Mouse (Mus musculus) intestine, embryonic 16.5 days (tissue): Measurements from ENCODE around the gene Tomm40. TPM values are rescaled to one million over a fixed set of nuclear protein-coding genes. Genes with fewer than 3 reads are reported as not detected.
A peak's percentile ranks its signal among the peaks of the same experiment; 100 is the strongest.

Experiments
- ATAC-seq: fragments of 200-750 bp; cut with Nextera tagmentation; 2 replicates; pipeline ENCODE4 v1.8.0; 2017; ENCODE audit warnings: moderate TSS enrichment, moderate library complexity
- H3K27ac ChIP-seq: fragments of 300-500 bp; sonication (generic); 2 replicates; pipeline ENCODE4 v1.5.1; 2014; ENCODE audit warnings: mild to moderate bottlenecking, low read length
- H3K27me3 ChIP-seq: fragments of 300-500 bp; sonication (generic); replicated peaks from 2 replicates; pipeline ENCODE4 v1.6.1; 2014; ENCODE audit warnings: low read length, control low read depth, mixed read lengths; ENCODE audit not compliant: control insufficient read depth, insufficient read depth
- H3K36me3 ChIP-seq: fragments of 300-500 bp; sonication (generic); 2 replicates; pipeline ENCODE4 v1.6.1; 2014; ENCODE audit warnings: low read length, control low read depth; ENCODE audit not compliant: control insufficient read depth, insufficient read depth
- H3K4me1 ChIP-seq: fragments of 300-500 bp; sonication (generic); 2 replicates; pipeline ENCODE4 v1.6.1; 2014; ENCODE audit warnings: low read length, control low read depth, mixed read lengths; ENCODE audit not compliant: control insufficient read depth, insufficient read depth
- H3K4me2 ChIP-seq: fragments of 300-500 bp; sonication (generic); 2 replicates; pipeline ENCODE4 v1.6.1; 2014; ENCODE audit warnings: low read depth, low read length, control low read depth
- H3K4me3 ChIP-seq: fragments of 300-500 bp; sonication (generic); 2 replicates; pipeline ENCODE4 v1.5.1; 2014; ENCODE audit warnings: mild to moderate bottlenecking, low read length
- H3K9ac ChIP-seq: fragments of 300-500 bp; sonication (generic); 2 replicates; pipeline ENCODE4 v1.6.1; 2014; ENCODE audit warnings: low read depth, low read length
- H3K9me3 ChIP-seq: fragments of 300-500 bp; sonication (generic); 2 replicates; pipeline ENCODE4 v1.6.1; 2016; ENCODE audit warnings: low read length, control low read depth; ENCODE audit not compliant: control insufficient read depth
- WGBS: fragments of 180-500 bp; shearing (Covaris S2); extraction: QIAGEN DNeasy Blood & Tissue Kit; methylation state at CpG from one replicate; pipeline ENCODE4 v1.1.7; 2014; 5-methylcytosine and 5-hydroxymethylcytosine counted together
- polyA plus RNA-seq: library from polyadenylated mRNA; unstranded; fragments of >200 nt; fragmentation: Nextera tagmentation; extraction: Ambion mirVana; gene quantifications from 2 replicates; pipeline ENCODE4 v1.2.1, GENCODE M21; 2015

The Tomm40 gene
- polyA plus RNA-seq, result 143 and 157 TPM in 2 replicates

GRCm38 (mm10) chr7:19715239-19716054, at the start of gene Tomm40:
TSS of gene Tomm40 (minus strand) at chr7:19715438.
- no peaks in the 10 kb centered on the region for H3K27me3 ChIP-seq
- H3K9ac ChIP-seq, result peak within 1 kb of the TSS; percentile 98
- H3K27ac ChIP-seq, result peak within 1 kb of the TSS; percentile 84
- H3K4me1 ChIP-seq, result peaks cover 18% of the 10 kb centered on the region
- H3K4me3 ChIP-seq, result peak within 1 kb of the TSS; percentile 100
- H3K4me2 ChIP-seq, result peak within 1 kb of the TSS; percentile 71
- H3K36me3 ChIP-seq, result peaks cover 31% of the 10 kb centered on the region
- H3K9me3 ChIP-seq, result no peaks in the 10 kb centered on the region
- under 1% methylated on average over 58 of the region's 59 CpGs for WGBS
- ATAC-seq, result peak; percentile 99

- no peak overlapping the region for H3K4me2 ChIP-seq
- H3K4me1 ChIP-seq, result peaks cover 21% of the 10 kb centered on the region
- ATAC-seq, result no peak
- H3K9ac ChIP-seq, result no peak overlapping the region
- WGBS, result 83% methylated on average over 9 of the region's 9 CpGs
- H3K27ac ChIP-seq, result no peak overlapping the region
- peaks cover 6% of the 10 kb centered on the region for H3K36me3 ChIP-seq
- no peaks in the 10 kb centered on the region for H3K27me3 ChIP-seq
- H3K9me3 ChIP-seq, result no peaks in the 10 kb centered on the region
- no peak overlapping the region for H3K4me3 ChIP-seq
These were observed 49.3 kb upstream of the Tomm40 start for GRCm38 (mm10) chr7:19764581-19764980.

GRCm38 (mm10) chr7:19763829-19764477, 48.7 kb upstream of the Tomm40 start:
- H3K4me1 ChIP-seq, result peaks cover 14% of the 10 kb centered on the region
- H3K9ac ChIP-seq, result no peak overlapping the region
- no peak for ATAC-seq
- H3K4me3 ChIP-seq, result no peak overlapping the region
- H3K9me3 ChIP-seq, result no peaks in the 10 kb centered on the region
- peaks cover 6% of the 10 kb centered on the region for H3K36me3 ChIP-seq
- no peaks in the 10 kb centered on the region for H3K27me3 ChIP-seq
- 79% methylated on average over 13 of the region's 13 CpGs for WGBS
- no peak overlapping the region for H3K4me2 ChIP-seq
- H3K27ac ChIP-seq, result no peak overlapping the region

- 67% methylated on average over 11 of the region's 11 CpGs for WGBS
- no peak for ATAC-seq
- no peaks in the 10 kb centered on the region for H3K27me3 ChIP-seq
- no peak overlapping the region for H3K9ac ChIP-seq
- H3K27ac ChIP-seq, result no peak overlapping the region
- no peak overlapping the region for H3K4me2 ChIP-seq
- H3K4me3 ChIP-seq, result no peak overlapping the region
- peaks cover 9% of the 10 kb centered on the region for H3K4me1 ChIP-seq
- no peaks in the 10 kb centered on the region for H3K9me3 ChIP-seq
- peaks cover 9% of the 10 kb centered on the region for H3K36me3 ChIP-seq
These were observed 47.0 kb upstream of the Tomm40 start for GRCm38 (mm10) chr7:19762283-19762682.

- 82% methylated on average over 13 of the region's 13 CpGs for WGBS
- H3K36me3 ChIP-seq, result peaks cover 5% of the 10 kb centered on the region
These were observed 44.8 kb upstream of the Tomm40 start for GRCm38 (mm10) chr7:19760021-19760420.

GRCm38 (mm10) chr7:19758623-19759022, 43.4 kb upstream of the Tomm40 start:
- no peak for ATAC-seq
- Histone ChIP-seq H3K9me3 (no peaks in the 10 kb centered on the region), H3K4me2 (no peak overlapping the region), H3K9ac (no peak overlapping the region), H3K4me3 (no peak overlapping the region), H3K27ac (no peak overlapping the region), H3K27me3 (no peaks in the 10 kb centered on the region), H3K36me3 (peaks cover 3% of the 10 kb centered on the region; the same call in 1 of the 2 replicates), H3K4me1 (peaks cover 16% of the 10 kb centered on the region)
- 88% methylated on average over 13 of the region's 13 CpGs for WGBS

More at GRCm38 (mm10) chr7:19760021-19760420, 44.8 kb upstream of the Tomm40 start:
- ATAC-seq, result peak; percentile 26; the same call in 1 of the 2 replicates
- no peak overlapping the region for H3K4me2 ChIP-seq
- no peak overlapping the region for H3K4me3 ChIP-seq
- H3K27ac ChIP-seq, result no peak overlapping the region
- H3K9me3 ChIP-seq, result no peaks in the 10 kb centered on the region
- no peak overlapping the region for H3K9ac ChIP-seq
- peaks cover 13% of the 10 kb centered on the region for H3K4me1 ChIP-seq
- H3K27me3 ChIP-seq, result no peaks in the 10 kb centered on the region

GRCm38 (mm10) chr7:19755851-19756786, 40.9 kb upstream of the Tomm40 start:
- Histone ChIP-seq H3K9ac (peak overlapping the region; percentile 1; the same call in 1 of the 2 replicates), H3K36me3 (peaks cover 3% of the 10 kb centered on the region; the same call in 1 of the 2 replicates), H3K9me3 (no peaks in the 10 kb centered on the region), H3K27ac (peak overlapping the region; percentile 72), H3K4me1 (peaks cover 17% of the 10 kb centered on the region), H3K27me3 (no peaks in the 10 kb centered on the region), H3K4me2 (no peak overlapping the region), H3K4me3 (no peak overlapping the region)
- peak; percentile 57 for ATAC-seq
- 63% methylated on average over 23 of the region's 24 CpGs for WGBS

- Histone ChIP-seq H3K27me3 (no peaks in the 10 kb centered on the region), H3K27ac (peak overlapping the region; percentile 72), H3K36me3 (peaks cover 3% of the 10 kb centered on the region; the same call in 1 of the 2 replicates), H3K4me1 (peaks cover 22% of the 10 kb centered on the region), H3K9ac (no peak overlapping the region), H3K4me3 (no peak overlapping the region), H3K9me3 (no peaks in the 10 kb centered on the region), H3K4me2 (no peak overlapping the region)
- ATAC-seq, result no peak
- WGBS, result 73% methylated on average over 2 of the region's 2 CpGs
These were observed 39.8 kb upstream of the Tomm40 start for GRCm38 (mm10) chr7:19755008-19755407.
